Mouse (Mus musculus) liver, embryonic 14.5 days (tissue): ENCODE data around the gene Exoc4.

Source experiments
- CTCF ChIP-seq: IDR thresholded peaks from 2 replicates; pipeline ENCODE4 v1.5.1; 2016; ENCODE audit warnings: antibody characterized with exemption, low read depth, control low read depth
- EP300 ChIP-seq: IDR thresholded peaks from 2 replicates; pipeline ENCODE4 v1.6.1; 2016; ENCODE audit warnings: antibody characterized with exemption, low read depth

- TF ChIP-seq CTCF: no peak
- no peak for TF ChIP-seq EP300
Measured at GRCm38 (mm10) chr6:33998590-33998989, 749.7 kb downstream of the Exoc4 start.
